Comparison of ENCODE assay signal across 26 mouse cellular contexts in the genomic region with DNA sequence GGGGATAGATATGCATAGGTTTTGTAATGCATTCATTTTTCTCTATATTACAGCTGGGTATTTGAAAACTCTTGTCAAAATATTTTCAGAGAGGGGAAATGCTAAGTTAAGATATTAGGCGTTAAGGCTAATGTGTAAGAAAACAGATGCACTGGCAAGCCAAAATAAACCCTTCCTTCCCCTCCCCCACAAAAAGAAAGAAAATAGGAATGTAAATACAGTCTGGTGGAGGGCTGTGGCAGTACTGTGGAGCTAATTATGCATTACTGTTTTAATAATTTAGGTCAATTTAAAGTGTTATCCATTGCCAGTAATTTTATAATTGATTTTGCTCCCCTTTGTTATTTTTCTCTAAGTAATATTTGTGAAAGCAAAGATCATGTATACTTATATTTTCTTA.
"Had no signal": no experiment of that assay in that cellular context is flagged by ENCODE, and none has a peak within 500 bp of the region (broad histone marks: within the 10 kb centered on the region; RNA-seq: fewer than 3 reads in every experiment).

No protein-coding gene starts in this region.

- H3K4me1 ChIP-seq: heart, embryonic 10.5 days; heart, embryonic 12.5 days; hindbrain, embryonic 10.5 days; hindbrain, embryonic 12.5 days; intestine, embryonic 15.5 days; liver, embryonic 13.5 days; liver, embryonic 15.5 days had no signal

- DNase-seq: gastrocnemius, adult 2 months; gastrocnemius, postnatal 10 days; gastrocnemius, postnatal 25 days; heart, adult 18-20 months; heart, postnatal 10 days; heart, postnatal 4 days; kidney, adult 18-20 months; kidney, adult 8-10 months; kidney, postnatal 10 days; kidney, postnatal 4 days; liver; liver, embryonic 13.5 days had no signal

- H3K9me3 ChIP-seq: heart, embryonic 10.5 days; heart, embryonic 12.5 days; hindbrain, embryonic 10.5 days; hindbrain, embryonic 12.5 days; intestine, embryonic 15.5 days; limb, embryonic 10.5 days; limb, embryonic 12.5 days; liver, embryonic 13.5 days; liver, embryonic 15.5 days had no signal

- H3K27ac ChIP-seq: gastrocnemius, adult 2 months; heart, embryonic 10.5 days; hindbrain, embryonic 10.5 days; hindbrain, embryonic 12.5 days; hindbrain, embryonic 14.5 days; intestine, embryonic 15.5 days; layer of hippocampus, adult 2 months; left cerebral cortex, adult 2 months; limb, embryonic 10.5 days; limb, embryonic 12.5 days; liver, embryonic 13.5 days; liver, embryonic 15.5 days had no signal

- H3K36me3 ChIP-seq: heart, embryonic 10.5 days; heart, embryonic 12.5 days; hindbrain, embryonic 10.5 days; hindbrain, embryonic 12.5 days; intestine, embryonic 15.5 days; limb, embryonic 10.5 days; limb, embryonic 12.5 days; liver, embryonic 13.5 days; liver, embryonic 15.5 days had no signal

- H3K4me3 ChIP-seq: gastrocnemius, adult 2 months; heart, embryonic 10.5 days; heart, embryonic 12.5 days; hindbrain, embryonic 10.5 days; hindbrain, embryonic 12.5 days; intestine, embryonic 15.5 days; layer of hippocampus, adult 2 months; left cerebral cortex, adult 2 months; limb, embryonic 10.5 days; limb, embryonic 12.5 days; liver, embryonic 13.5 days; liver, embryonic 15.5 days had no signal

- ATAC-seq: inflammation-experienced regulatory T-cells, adult 6 months; intestine, embryonic 15.5 days; intestine, postnatal 0 days had no signal

- H3K4me2 ChIP-seq: heart, embryonic 12.5 days; hindbrain, embryonic 12.5 days; hindbrain, embryonic 14.5 days; intestine, embryonic 15.5 days; limb, embryonic 12.5 days; liver, embryonic 11.5 days; liver, embryonic 13.5 days; liver, embryonic 15.5 days had no signal

- H3K9ac ChIP-seq: heart, embryonic 12.5 days; hindbrain, embryonic 12.5 days; hindbrain, embryonic 14.5 days; intestine, embryonic 15.5 days; limb, embryonic 12.5 days; liver, embryonic 13.5 days; liver, embryonic 15.5 days had no signal

- H3K27me3 ChIP-seq: hindbrain, embryonic 12.5 days; intestine, embryonic 15.5 days; limb, embryonic 12.5 days; liver, embryonic 13.5 days; liver, embryonic 15.5 days had no signal
